Mouse (Mus musculus): ENCODE results near the gene Ddn.
A peak's percentile ranks its signal among the peaks of the same experiment; 100 is the strongest.

The Ddn gene

GRCm38 (mm10) chr15:98772511-98773211, 36.6 kb downstream of the Ddn start:
- DNase-seq, result peak in 1 of 2 experiments; percentile 39

GRCm38 (mm10) chr15:98771813-98772425, 37.4 kb downstream of the Ddn start:
- no peak for DNase-seq

- no peak for DNase-seq
These were observed 41.0 kb downstream of the Ddn start for GRCm38 (mm10) chr15:98768259-98768658.

- no peak for DNase-seq
These were observed 43.4 kb downstream of the Ddn start for GRCm38 (mm10) chr15:98765929-98766328.

- peak; percentile 96 to 98 for DNase-seq
These were observed 46.4 kb downstream of the Ddn start, which contains the start of gene Arf3 for GRCm38 (mm10) chr15:98762670-98763529. Gene Arf3, minus strand, starts transcription at chr15:98763214.

- DNase-seq, result peak; percentile 86 to 88
These were observed 47.1 kb downstream of the Ddn start for GRCm38 (mm10) chr15:98762201-98762621.

- DNase-seq, result no peak
These were observed 55.2 kb downstream of the Ddn start for GRCm38 (mm10) chr15:98754125-98754524.

Measured in lung, adult 18-20 months (tissue).